Mouse (Mus musculus) right cerebral cortex, adult 2 months (tissue): Measurements from ENCODE around the gene Pgam2.
"Not testable (repeated sequence)": the region's sequence is repeated elsewhere in the genome, so short reads cannot be mapped to it uniquely, and the experiment has no call there.

Experiments
- DNase-seq, 2 experiments: peaks; one replicate each; pipeline ENCODE4 v3.0.0; 2021 to 2022; ENCODE audit warnings: low spot score in 2 of 2

Gene Pgam2

GRCm38 (mm10) chr11:5803551-5803981 lies at the start of gene Pgam2:
TSS of gene Pgam2 (minus strand) at chr11:5803733.
- peak in 1 of 2 experiments; percentile 41 for DNase-seq

- no peak for DNase-seq
These were observed 48.8 kb upstream of the Pgam2 start for GRCm38 (mm10) chr11:5852314-5852713.

- no peak for DNase-seq
These were observed 47.6 kb upstream of the Pgam2 start for GRCm38 (mm10) chr11:5851021-5851736.

DNA sequence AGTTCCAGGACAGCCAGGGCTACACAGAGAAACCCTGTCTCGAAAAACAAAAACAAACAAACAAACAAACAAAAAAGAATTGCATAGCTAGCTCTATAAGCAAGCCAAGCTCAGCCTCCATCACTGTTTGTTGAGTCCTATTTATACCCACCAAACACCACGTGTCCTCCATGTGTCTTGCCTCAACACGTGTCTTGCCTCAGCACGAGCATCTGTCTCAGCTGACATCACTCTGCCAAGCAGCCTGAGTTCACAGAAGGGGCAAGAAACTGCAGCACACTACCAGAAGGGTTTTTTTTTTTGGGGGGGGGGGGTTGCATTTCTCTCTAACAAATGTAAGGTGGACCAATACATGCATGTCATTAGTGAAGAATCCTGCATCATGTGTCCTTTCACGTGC lies 46.9 kb upstream of the Pgam2 start:
- DNase-seq = no peak

GRCm38 (mm10) chr11:5849316-5849715 lies 45.8 kb upstream of the Pgam2 start:
- DNase-seq = no peak

- DNase-seq = peak; percentile 47 to 49
These were observed 45.2 kb upstream of the Pgam2 start for GRCm38 (mm10) chr11:5848741-5849140.

GRCm38 (mm10) chr11:5846639-5847345 lies 43.3 kb upstream of the Pgam2 start:
- DNase-seq = no peak

DNA sequence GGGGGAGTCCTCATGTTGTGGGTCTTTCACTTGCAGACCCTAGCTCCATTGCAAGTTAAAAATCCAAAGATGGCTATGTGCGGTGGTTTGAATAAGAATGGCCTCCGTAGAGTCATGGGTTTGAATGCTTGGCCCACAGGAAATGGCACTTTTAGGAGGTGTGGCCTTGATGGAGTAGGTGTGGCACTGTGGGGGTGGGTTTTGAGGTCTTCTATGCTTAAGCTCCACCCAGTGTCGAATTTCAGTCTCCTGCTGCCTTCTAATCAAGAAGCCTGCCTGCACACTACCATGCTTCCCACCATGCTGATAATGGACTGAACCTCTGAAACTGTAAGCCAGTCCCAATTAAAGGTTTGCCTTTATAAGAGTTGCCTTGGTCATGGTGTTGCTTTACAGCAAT lies 39.6 kb upstream of the Pgam2 start:
- no peak for DNase-seq

DNA sequence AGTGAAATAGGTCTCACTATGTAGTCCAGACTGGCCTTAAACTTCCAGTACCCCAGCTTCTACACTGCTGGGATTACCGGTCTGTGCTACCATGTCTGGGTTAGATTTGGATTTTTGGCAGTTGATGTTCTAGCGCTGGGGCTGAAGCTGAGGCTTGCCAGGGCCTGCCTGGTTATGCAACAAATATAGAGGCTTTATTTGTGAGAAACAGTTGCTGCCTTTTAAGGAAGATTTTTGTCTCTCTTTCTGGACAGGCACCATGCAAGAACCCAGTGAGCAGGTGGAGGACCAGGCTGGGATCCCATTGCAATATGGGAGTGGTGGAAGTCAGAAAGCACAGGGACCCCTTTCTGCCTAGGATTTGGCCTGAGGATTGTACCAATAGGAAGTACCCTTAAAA lies 38.2 kb upstream of the Pgam2 start:
- DNase-seq = no peak

DNA sequence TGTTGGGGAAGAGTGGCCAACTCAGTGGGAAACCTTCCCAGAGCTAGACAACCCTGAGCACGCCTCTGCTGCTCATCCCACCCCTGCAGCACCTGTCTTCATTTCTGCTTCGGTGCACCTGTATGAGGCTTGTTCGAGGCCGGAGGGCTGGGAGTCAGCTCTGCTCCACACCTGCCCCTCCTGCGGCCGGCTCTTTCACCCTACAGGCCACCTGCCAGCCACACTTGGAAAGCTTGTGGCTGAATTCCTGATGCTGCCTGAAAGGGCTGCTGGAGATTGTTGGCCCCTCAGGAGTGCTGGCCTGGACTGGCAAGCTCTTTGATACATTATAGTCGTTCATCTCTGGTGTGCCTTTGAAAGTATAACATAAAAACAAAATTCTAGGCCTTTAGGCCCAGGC lies 36.8 kb upstream of the Pgam2 start:
- no peak for DNase-seq

DNA sequence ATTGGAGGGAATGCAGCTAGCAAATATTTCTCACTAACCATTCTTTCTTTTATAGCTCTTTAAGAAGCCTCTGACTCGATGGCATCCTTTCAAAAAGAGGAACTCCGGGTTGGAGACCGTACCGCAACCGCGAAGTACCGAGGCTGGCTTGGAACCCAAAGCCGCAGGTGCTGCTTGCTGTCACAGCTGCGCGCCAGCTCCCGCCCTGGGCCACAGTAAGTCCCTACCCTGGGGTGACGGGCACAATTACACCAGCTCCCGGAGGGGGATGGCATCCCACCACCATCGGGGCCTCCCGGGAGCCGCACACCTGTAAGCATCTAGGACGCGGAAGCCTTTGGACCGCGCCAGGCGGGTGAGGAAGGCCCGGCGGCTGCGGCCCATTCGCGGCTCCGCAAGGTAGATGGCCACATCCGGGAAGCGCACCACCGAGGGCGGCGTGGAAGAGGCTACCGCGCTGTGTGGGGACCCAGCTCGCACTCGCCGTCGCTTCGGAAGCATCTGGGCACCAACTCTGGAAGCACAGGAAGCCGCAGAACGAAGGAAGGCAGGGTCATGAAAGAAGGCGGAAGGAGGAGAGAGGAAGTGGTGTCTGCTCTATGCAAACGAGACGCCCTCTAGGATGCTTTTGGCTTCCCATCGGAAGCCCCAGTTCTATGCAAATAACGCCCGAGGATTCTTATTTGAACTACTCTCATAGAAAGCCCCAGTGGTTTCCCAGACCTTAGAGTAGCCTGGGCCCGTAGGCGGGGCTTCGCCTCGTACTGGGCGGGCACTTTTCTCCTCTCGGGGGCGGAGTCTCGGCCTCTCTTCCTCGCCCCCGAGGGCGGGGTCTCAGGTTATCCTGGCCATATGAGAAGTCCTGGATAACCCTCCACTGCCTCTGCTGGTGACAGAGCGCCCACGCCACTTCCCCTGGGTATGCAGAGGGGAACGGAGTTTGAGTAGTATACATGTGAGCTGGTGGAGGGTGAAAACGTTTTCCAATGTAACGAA lies 34.0 kb upstream of the Pgam2 start, which contains the start of gene Polm:
Gene Polm (minus strand): TSS at position 766 of the 996 bp plus-strand sequence.
- DNase-seq = peak; percentile 82 to 90

GRCm38 (mm10) chr11:5836126-5836525 lies 32.6 kb upstream of the Pgam2 start:
- no peak for DNase-seq

GRCm38 (mm10) chr11:5835057-5835456 lies 31.5 kb upstream of the Pgam2 start:
- no peak for DNase-seq

DNA sequence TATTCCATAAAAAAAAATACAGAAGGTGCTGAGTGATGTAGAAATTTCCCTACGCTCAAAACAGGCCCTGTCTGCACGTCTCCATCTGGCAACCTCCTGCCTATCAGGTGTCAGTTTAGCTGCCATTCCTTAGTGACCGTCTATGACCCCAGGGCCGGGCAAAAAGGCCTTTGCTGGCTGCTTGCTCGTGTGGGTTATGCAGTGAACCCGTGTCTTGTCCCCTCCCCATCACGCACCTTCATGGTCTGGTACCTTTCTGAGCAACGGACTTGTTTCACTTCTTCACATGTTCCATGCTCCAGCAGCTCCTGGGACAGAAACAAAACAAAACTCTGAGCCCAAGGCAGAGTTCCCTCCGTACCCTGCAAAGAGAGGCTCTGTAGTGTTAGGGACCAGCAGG lies 31.0 kb upstream of the Pgam2 start:
- no peak for DNase-seq

DNA sequence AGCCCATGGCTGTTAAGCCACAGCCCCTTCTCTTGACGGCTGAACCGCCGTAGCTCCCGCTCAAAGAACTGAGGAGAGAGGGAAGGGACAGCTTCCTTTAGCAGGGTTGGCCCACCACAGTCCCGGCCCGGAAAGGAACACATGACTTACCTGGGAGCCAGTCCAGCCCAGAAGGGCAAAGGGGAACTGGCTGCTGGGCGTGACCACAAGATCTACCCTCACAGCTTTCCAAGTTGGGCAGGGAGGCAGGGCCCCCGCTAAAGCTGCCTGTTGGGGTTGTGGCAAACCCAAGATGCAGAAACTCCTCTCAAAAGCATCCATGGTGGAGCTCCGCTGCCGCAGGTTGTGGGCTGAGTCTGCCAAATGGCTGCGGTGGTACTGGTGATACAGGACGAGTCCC lies 25.8 kb upstream of the Pgam2 start:
- DNase-seq = no peak

DNA sequence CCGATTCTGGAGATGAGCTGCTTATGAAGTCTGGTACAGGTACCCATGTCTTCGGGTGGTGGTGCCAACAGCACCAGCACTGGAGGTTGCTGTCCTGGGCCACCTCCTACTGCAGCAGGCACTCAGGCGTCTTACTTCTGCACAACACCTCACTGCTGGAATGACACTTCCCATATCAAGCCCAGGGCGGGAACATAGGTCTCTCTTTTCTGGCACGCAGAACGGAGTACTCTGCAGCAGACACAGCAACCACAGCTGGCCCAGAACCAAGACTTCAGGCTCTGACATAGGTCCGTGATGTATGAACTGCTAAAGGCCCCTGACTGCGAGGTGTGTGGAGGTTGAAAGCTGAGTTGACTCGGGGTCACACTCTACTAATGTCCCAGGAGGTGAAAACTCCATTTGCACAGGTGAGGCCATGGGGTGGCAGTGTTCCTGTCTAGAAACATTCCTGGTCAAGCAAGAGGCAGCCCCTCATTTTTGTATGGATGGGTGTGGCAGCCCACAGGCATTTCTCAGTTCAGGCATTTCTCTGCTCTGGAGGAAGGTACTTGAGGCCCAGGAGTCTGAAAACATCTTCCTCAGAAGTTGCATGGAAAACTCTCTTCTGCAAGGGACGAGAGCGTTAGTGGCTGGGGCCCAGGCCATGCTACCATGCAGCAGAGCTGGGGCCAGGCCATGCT lies 25.1 kb upstream of the Pgam2 start:
- DNase-seq = no peak

DNA sequence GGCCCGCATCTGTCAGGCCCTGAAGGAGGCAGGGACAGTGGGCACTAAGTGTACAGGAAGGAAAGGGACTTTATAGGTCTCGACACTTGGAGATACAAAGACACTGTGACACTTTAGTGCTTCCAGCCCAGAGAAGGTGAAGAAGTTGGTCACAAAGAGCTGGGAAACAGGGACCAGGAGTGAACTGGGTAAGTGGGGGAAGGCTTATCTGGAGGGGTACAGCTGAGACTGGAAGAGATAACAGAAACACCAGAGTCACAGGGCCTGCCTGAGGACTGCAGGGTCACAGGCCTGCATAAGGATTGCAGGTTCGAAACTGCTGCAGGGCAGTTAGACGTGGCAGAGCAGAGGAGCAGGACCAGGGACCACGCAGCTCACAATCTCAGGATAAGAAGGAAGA lies 24.4 kb upstream of the Pgam2 start:
- DNase-seq = no peak

DNA sequence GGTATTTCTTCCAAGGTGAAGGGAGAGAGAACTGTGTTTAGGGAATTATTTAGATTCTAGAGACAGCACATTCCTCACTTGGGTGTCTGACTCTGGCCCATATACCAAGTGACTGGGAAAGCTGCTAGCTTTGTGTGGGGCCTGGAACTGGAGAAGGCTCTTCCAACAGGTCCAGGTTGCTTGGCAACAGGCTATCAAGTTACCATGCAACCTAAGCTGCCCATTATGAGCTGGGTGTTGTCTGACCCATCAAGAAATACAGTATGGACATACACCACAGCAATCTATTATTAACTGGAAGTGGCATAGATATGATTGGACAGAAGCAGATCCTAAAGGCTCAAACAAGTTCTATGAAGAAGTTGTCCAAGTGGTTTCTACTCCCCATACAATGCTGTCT lies 21.9 kb upstream of the Pgam2 start:
- DNase-seq = no peak

GRCm38 (mm10) chr11:5819223-5819622 lies 15.7 kb upstream of the Pgam2 start:
- DNase-seq = no peak

DNA sequence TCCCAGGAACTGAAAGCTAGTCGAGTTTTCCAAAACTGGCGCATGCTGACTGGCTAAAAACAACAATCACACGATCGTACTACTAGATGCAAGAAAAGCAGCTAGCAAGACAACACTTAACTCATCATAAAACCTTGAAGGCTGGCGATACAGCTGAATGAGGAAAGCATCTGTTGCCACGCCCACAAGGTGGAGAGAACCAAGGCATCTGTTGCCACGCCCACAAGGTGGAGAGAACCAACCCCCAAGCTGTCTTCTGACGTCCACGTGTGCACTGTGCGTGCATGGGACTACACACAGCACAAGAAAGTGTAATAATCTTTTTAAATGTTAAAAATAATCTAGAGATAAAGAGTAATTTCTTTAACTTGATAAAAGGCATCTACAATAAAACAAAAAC lies 9.8 kb upstream of the Pgam2 start:
- DNase-seq = no peak

DNA sequence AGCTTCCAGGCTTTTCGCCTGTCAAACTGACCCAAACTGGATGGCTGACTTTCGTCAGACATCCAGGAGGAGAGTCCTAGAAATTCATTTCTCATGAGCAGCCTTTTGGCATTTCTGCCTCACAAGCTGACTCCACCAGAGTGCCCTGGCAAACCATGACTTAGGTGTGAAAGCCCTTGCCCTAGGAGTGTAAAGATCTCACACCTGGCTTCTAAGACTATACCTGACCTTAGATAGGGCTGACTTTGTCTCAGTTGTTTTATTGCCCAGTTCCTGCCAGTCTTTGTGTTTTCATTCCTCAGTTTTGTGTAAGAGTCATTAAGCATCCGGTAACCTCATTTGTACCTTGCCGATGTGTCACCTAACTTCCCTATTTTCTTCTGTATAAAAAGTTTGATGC lies 6.0 kb upstream of the Pgam2 start:
- DNase-seq = not testable (repeated sequence)

GRCm38 (mm10) chr11:5807956-5808355 lies 4.4 kb upstream of the Pgam2 start:
- no peak for DNase-seq
